Mouse (Mus musculus): ENCODE results near the gene Cdk5. TPM values are rescaled to one million over a fixed set of nuclear protein-coding genes. Genes with fewer than 3 reads are reported as not detected.

The Cdk5 gene
- polyA plus RNA-seq, 1 experiment from 2014 or later: 53.5 TPM

DNA sequence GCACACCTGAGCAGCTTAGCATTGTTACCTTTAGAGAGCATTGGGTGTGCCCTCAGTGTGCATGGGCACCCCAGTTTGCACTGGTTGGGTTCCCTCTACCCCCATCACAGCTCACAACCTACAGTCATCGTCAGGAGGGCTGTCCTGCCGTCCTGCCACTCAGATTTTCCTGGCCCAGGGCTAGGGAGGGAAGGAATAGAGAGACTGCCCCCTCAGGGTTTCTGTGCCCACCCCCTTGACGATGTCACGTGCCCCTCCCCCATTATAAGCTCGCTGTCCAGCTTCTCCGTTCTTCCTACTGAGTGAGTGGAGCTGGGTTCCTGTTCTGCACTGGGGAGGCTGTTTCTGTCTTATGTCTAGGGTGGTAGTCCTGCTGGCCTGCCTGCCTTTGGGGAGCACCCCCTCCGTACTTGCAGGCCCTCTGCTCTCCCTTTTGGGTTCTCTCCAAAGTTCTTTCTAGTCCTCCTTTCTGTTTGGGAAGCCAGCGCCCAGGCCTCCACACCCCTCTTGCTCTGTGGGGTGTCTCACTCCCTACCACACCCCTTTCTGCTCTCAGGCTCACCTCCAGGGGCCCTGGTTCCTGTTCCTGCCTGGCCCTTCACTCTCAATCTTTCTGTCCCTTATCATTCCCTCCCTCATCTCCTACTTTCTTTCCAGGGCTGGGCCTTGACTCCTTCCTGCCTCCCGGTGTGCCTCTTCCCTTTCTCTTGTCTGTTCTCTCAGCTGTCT is 3.4 kb upstream of the Cdk5 start:
- Histone ChIP-seq H3K4me1 (peaks cover 55% of the 10 kb centered on the region), H3K4me3 (peak overlapping the region; percentile 70), H3K4me2 (replicated peaks) (peak overlapping the region; percentile 95), H3K9ac (peak overlapping the region; percentile 82), H3K36me3 (peaks cover 30% of the 10 kb centered on the region), H3K27ac (peak overlapping the region; percentile 91; the same call in 1 of the 2 replicates), H3K9me3 (no peaks in the 10 kb centered on the region), H3K27me3 (no peaks in the 10 kb centered on the region)
- ATAC-seq (ENCODE audit: low FRiP score, low read depth): no peak
- 13% methylated on average over 9 of the region's 9 CpGs for WGBS

DNA sequence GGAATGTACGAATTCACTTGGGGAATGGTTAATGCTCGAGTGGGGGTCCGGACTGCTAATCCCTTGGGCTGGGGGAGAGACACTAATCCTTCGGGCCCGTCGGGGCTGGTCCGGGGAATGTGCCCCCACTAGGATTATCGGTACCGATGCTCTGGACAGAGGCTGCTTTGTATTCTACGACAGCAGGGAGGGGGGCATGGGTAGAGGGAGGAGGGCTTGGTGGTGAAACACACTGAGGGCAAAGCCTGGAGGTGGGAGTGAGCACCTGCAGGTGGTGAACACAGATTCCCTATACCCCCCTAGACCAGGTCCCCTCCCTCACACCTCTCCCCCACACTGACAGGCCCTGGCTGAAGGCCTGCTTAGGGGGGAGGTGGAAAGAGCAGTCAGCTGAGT is 2.7 kb upstream of the Cdk5 start:
- Histone ChIP-seq H3K36me3 (peaks cover 28% of the 10 kb centered on the region), H3K4me2 (replicated peaks) (peak overlapping the region; percentile 95), H3K9me3 (no peaks in the 10 kb centered on the region), H3K4me1 (peaks cover 55% of the 10 kb centered on the region), H3K27ac (peak overlapping the region; percentile 91), H3K9ac (peak overlapping the region; percentile 82), H3K27me3 (no peaks in the 10 kb centered on the region), H3K4me3 (peak overlapping the region; percentile 70)
- WGBS: 1% methylated on average over 10 of the region's 10 CpGs
- 0 out of 2 replicates have a peak, but pooled peaks have one; percentile 2 for ATAC-seq (ENCODE audit: low FRiP score, low read depth)

DNA sequence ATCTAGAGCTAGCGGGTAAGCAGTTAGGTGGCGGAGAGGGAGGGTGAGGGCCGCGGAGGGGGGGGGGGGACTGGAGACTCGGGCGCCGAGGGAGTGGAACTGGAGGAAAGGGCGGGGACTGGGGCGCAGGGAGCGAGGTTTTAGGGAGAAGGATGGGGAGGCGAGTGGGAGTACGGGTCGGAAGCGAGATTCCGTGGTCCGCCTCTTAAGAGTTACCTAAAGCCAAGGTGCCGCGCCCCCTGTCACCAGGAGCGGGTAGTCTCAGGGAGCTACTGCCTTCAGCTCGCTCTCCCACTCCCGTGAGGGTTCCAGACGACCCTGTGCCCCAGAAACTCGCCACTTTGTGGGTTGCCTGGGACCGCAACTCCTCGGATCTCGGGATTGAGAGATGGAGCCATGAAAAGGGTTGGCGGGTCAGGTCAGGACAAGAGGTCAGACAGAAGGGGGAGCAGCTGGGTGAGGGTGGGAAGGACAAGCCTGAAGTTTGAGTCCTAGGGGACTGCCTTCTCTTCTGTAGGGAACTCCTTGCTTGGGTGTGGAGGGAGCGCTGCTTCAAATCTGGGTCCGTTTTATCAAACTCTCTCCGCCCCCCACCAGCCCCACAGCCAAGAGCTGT is 2.2 kb upstream of the Cdk5 start:
- Histone ChIP-seq H3K27ac (peak overlapping the region; percentile 91), H3K4me2 (replicated peaks) (peak overlapping the region; percentile 95), H3K4me1 (peaks cover 55% of the 10 kb centered on the region), H3K9me3 (no peaks in the 10 kb centered on the region), H3K36me3 (peaks cover 28% of the 10 kb centered on the region), H3K27me3 (no peaks in the 10 kb centered on the region), H3K4me3 (peak overlapping the region; percentile 70), H3K9ac (peak overlapping the region; percentile 82)
- ATAC-seq (ENCODE audit: low FRiP score, low read depth): peak; percentile 2; the same call in 1 of the 2 replicates
- 1% methylated on average over 26 of the region's 30 CpGs for WGBS

DNA sequence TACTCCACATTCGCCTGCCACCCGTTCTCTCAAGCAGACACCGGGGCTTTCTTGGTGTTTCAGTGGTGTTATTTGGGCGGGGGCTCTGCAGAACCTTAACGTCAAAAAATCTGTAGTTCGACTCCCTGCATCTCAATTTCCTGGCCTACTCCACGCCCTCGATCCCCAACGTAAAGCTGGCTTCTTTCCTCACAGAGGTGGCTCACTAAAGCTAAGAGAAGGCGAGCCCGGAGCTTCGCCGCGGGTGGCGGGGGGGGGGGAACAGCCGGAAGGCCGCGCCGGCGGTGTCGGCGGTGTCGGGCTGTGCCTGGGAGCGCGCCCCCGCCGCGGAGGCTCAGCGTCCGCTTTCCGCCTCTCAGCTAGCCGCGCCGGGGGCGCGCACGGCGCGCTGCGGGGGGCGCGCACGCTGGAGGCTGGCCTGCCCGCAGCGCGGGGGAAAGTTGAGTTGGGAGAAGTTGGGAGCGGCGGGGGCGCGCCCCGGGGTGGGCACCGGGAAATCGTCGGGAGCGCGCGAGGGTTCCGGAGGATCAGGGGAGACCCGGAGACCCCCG is 1.6 kb upstream of the Cdk5 start:
- peak; percentile 35; the same call in 1 of the 2 replicates for ATAC-seq (ENCODE audit: low FRiP score, low read depth)
- Histone ChIP-seq H3K27ac (peak overlapping the region; percentile 91), H3K36me3 (peaks cover 27% of the 10 kb centered on the region), H3K9ac (peak overlapping the region; percentile 82), H3K9me3 (no peaks in the 10 kb centered on the region), H3K4me3 (peak overlapping the region; percentile 70), H3K4me1 (peaks cover 55% of the 10 kb centered on the region), H3K27me3 (no peaks in the 10 kb centered on the region), H3K4me2 (replicated peaks) (peak overlapping the region; percentile 95)
- under 1% methylated on average over 54 of the region's 60 CpGs for WGBS

DNA sequence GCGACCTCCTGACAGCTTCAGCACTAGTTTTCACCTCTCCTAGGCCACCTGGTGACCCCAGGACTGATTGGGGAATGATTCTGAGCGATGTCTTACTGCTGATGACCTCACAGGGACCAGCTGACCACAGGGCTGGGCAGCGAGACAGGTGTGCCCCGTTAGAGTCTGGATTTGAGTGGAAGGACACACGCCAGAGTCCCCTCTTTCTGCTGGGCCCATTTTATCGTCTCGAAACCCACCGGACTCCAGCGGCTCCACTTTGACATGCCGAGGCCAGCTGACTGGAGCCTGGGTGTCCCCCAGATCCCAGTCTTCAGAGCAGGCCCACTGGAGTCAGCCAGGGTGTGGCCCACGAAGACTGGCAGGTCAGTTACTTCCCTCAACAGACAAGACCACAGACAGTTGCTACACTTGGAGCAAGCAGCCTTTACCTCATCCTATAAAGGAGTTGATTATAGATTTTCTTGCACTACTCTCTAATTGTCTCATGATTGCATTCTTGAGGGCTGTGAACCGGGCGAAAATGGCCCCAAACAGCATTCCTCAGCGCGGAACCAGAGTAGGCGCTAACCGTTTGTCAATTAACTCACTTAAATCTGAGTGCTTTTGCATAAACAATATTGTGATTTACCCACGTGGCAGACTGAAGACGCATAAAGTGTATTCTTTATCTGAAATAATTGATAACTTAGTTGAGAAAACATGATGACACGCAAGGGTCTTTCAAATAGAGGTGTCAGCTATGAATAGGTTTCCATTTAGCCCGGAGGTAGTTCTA is 863 bp upstream of the Cdk5 start:
- Histone ChIP-seq H3K27ac (peak overlapping the region; percentile 91), H3K36me3 (peaks cover 27% of the 10 kb centered on the region), H3K4me2 (replicated peaks) (peak overlapping the region; percentile 95), H3K9me3 (no peaks in the 10 kb centered on the region), H3K27me3 (no peaks in the 10 kb centered on the region), H3K9ac (peak overlapping the region; percentile 82), H3K4me3 (peak overlapping the region; percentile 70), H3K4me1 (peaks cover 55% of the 10 kb centered on the region)
- 11% methylated on average over 21 of the region's 21 CpGs for WGBS
- peak; percentile 0; the same call in 1 of the 2 replicates for ATAC-seq (ENCODE audit: low FRiP score, low read depth)

DNA sequence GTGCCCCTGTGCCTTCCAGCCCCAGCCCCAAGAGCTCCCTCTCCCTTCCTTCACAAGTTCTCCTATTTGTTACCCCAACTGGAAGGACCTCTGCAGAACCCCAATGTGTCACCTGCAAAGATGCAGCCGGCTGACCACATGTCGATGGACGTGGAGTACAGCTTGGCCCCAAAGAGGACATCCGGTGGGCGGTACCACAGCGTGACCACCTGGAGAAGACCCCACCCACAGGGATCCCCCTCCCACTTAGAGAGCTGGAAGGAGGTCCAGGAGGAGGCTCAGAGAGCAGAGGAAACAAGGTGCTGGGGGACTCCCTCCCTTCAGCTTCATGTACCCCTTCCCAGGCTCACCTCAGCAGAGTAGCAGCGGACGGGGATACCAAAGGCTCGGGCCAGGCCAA is 2.9 kb downstream of the Cdk5 start:
- Histone ChIP-seq H3K27ac (no peak overlapping the region), H3K4me1 (peaks cover 31% of the 10 kb centered on the region), H3K27me3 (no peaks in the 10 kb centered on the region), H3K9me3 (no peaks in the 10 kb centered on the region), H3K36me3 (peaks cover 32% of the 10 kb centered on the region), H3K4me3 (no peak overlapping the region), H3K4me2 (replicated peaks) (no peak overlapping the region), H3K9ac (no peak overlapping the region)
- no peak for ATAC-seq (ENCODE audit: low FRiP score, low read depth)
- WGBS: 88% methylated on average over 9 of the region's 9 CpGs

DNA sequence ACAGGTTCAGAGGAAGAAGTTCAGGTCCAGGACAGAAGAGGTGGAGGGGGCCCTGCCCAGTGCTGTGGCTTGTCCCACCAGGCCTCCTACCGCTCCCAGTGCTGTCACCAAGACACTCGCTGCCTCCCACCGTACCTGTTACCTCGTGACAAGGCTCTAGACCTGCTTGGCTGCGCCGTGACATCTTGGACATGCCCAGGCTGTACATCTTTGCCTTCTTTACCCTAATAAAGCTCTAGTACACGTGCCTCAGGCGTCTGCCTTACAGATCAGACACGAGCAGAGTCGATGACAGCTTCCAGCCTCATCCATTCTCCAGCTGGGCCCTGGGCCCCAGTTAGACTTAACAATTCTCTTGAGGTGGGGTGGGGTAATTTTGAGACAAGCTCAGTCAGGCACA is 5.7 kb downstream of the Cdk5 start:
- Histone ChIP-seq H3K4me1 (peaks cover 35% of the 10 kb centered on the region), H3K27ac (no peak overlapping the region), H3K9me3 (no peaks in the 10 kb centered on the region), H3K4me3 (no peak overlapping the region), H3K4me2 (replicated peaks) (no peak overlapping the region), H3K36me3 (peaks cover 32% of the 10 kb centered on the region), H3K27me3 (no peaks in the 10 kb centered on the region), H3K9ac (no peak overlapping the region)
- WGBS: 86% methylated on average over 10 of the region's 10 CpGs
- ATAC-seq (ENCODE audit: low FRiP score, low read depth): no peak

DNA sequence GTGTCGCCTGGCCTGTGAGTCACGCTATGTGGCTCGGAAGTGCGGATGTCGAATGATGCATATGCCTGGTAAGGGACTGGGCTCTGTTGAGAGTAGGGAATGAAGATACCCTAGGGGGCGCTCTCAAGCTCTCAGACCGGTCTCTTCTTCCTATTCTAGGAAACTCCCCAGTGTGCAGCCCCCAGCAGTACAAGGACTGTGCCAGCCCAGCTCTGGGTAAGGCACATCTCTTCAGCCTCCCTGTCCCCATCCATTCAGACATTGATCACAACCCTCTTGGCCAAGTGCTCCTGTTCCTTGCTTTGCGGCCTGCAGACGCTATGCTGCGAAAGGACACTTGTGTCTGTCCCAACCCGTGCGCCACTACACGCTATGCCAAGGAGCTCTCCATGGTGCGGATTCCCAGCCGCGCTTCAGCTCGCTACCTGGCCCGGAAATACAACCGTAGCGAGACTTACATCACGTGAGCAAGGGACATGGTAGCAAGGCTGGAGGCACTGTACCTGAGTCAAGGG is 7.1 kb downstream of the Cdk5 start:
- Histone ChIP-seq H3K36me3 (peaks cover 31% of the 10 kb centered on the region), H3K4me3 (no peak overlapping the region), H3K27ac (no peak overlapping the region), H3K4me1 (peaks cover 29% of the 10 kb centered on the region), H3K9ac (no peak overlapping the region), H3K27me3 (no peaks in the 10 kb centered on the region), H3K4me2 (replicated peaks) (peak overlapping the region; percentile 31; the same call in 1 of the 2 replicates), H3K9me3 (no peaks in the 10 kb centered on the region)
- 0 out of 2 replicates have a peak, but pooled peaks have one; percentile 24 for ATAC-seq (ENCODE audit: low FRiP score, low read depth)
- WGBS: 3% methylated on average over 21 of the region's 21 CpGs

DNA sequence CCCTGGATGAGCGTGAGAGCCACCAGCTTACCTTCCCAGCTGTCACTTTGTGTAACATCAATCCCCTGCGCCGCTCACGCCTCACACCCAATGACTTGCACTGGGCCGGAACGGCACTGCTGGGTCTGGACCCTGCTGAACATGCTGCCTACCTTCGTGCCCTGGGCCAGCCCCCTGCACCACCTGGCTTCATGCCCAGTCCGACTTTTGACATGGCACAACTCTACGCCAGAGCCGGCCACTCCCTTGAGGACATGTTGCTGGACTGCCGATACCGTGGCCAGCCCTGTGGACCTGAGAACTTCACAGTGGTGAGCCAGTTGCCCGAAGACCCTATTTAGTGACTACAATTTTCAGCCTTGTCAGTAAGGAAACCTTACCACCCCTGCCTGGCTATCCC is 9.4 kb downstream of the Cdk5 start:
- Histone ChIP-seq H3K4me3 (no peak overlapping the region), H3K36me3 (peaks cover 18% of the 10 kb centered on the region), H3K9me3 (no peaks in the 10 kb centered on the region), H3K9ac (peak overlapping the region; percentile 6; the same call in 1 of the 2 replicates), H3K4me1 (peaks cover 29% of the 10 kb centered on the region), H3K27me3 (no peaks in the 10 kb centered on the region), H3K4me2 (replicated peaks) (peak overlapping the region; percentile 31; the same call in 1 of the 2 replicates), H3K27ac (no peak overlapping the region)
- 82% methylated on average over 13 of the region's 13 CpGs for WGBS
- ATAC-seq (ENCODE audit: low FRiP score, low read depth): no peak

DNA sequence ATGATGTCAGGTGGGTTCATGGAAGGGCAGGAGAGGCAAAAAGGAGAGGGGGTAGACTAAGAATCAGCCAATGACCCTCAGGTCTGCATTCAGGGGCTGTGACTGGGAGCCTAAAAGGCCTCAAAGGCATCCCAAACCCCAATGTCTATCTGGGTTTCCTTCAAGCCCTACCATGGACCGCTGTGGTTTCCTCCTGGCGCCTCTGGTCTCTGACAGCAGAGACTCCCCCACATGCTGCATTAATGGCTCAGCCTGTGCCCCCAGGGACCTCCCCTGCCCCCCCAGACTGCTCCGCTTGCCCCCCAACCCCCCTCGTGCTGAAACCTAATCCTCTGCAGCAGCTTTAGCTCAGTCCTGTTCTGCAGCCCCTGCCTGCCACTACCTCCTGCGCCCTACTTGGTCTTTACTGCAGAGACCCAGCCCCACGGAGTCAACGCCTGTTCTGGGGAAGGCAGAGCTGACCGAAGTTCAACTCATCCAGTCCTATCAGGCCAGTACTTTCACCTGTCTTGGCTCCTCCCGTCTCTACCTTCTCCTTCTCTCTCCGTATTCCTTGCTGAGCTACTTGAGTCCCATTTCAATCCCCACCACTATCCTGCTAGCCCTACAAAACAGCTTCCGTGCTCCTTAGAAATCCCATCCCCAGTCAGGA is 10.2 kb downstream of the Cdk5 start, which contains the start of gene Asic3:
Gene Asic3 (plus strand): TSS at position 351 of the 652 bp plus-strand sequence.
- 30% methylated on average over 11 of the region's 11 CpGs for WGBS
- Histone ChIP-seq H3K36me3 (peaks cover 15% of the 10 kb centered on the region), H3K4me2 (replicated peaks) (peak within 1 kb of the TSS; percentile 31), H3K9ac (peak within 1 kb of the TSS; percentile 6; the same call in 1 of the 2 replicates), H3K27me3 (no peaks in the 10 kb centered on the region), H3K9me3 (no peaks in the 10 kb centered on the region), H3K4me3 (no peak within 1 kb of the TSS), H3K27ac (peak within 1 kb of the TSS; percentile 22; the same call in 1 of the 2 replicates), H3K4me1 (peaks cover 29% of the 10 kb centered on the region)
- ATAC-seq (ENCODE audit: low FRiP score, low read depth): peak; percentile 63; the same call in 1 of the 2 replicates

DNA sequence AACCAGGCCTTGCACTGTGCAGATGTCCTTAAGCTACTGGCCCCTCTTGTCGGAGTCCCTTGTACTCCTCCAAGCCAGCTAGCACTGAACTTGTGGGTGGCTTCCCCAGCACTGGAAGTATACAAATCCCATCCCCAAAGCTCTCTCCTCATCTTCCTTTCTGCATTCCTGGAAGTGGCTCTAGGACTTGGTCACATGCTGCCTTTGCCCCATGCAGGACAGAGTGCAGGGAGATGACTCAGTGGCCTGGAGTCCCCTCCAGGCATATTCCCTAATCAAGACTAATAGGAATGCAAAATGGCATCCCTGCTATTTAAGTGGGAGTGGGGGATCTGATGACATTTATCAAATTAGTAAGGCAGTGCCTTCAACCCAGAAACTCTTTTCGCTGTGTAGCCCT is 11.3 kb downstream of the Cdk5 start:
- ATAC-seq (ENCODE audit: low FRiP score, low read depth): no peak
- Histone ChIP-seq H3K27ac (no peak overlapping the region), H3K4me1 (peaks cover 29% of the 10 kb centered on the region), H3K4me2 (replicated peaks) (no peak overlapping the region), H3K9ac (no peak overlapping the region), H3K36me3 (peaks cover 26% of the 10 kb centered on the region), H3K4me3 (no peak overlapping the region), H3K27me3 (no peaks in the 10 kb centered on the region), H3K9me3 (no peaks in the 10 kb centered on the region)
- 95% methylated on average over 2 of the region's 2 CpGs for WGBS

All from limb, embryonic 13.5 days (tissue).